Mouse (Mus musculus) stomach, embryonic 15.5 days (tissue): ENCODE results near the gene Oasl1. TPM values are rescaled to one million over a fixed set of nuclear protein-coding genes. Genes with fewer than 3 reads are reported as not detected.
A peak's percentile ranks its signal among the peaks of the same experiment; 100 is the strongest.
"Not testable (repeated sequence)": the region's sequence is repeated elsewhere in the genome, so short reads cannot be mapped to it uniquely, and the experiment has no call there.

Source experiments
- ATAC-seq: fragments of 200-750 bp; cut with Nextera tagmentation; 2 replicates; pipeline ENCODE4 v1.8.0; 2017; ENCODE audit warnings: low read depth, moderate number of reproducible peaks, moderate TSS enrichment; ENCODE audit not compliant: insufficient read depth, low FRiP score
- H3K27ac ChIP-seq: fragments of 300-500 bp; sonication (generic); 2 replicates; pipeline ENCODE4 v1.5.1; 2015; ENCODE audit warnings: mild to moderate bottlenecking, inconsistent platforms
- H3K27me3 ChIP-seq: fragments of 300-500 bp; sonication (generic); replicated peaks from 2 replicates; pipeline ENCODE4 v1.6.1; 2015; ENCODE audit warnings: inconsistent platforms
- H3K36me3 ChIP-seq: fragments of 300-500 bp; sonication (generic); 2 replicates; pipeline ENCODE4 v1.6.1; 2015; ENCODE audit warnings: inconsistent platforms
- H3K4me1 ChIP-seq: fragments of 300-500 bp; sonication (generic); 2 replicates; pipeline ENCODE4 v1.6.1; 2015; ENCODE audit warnings: inconsistent platforms
- H3K4me2 ChIP-seq: fragments of 300-500 bp; sonication (generic); 2 replicates; pipeline ENCODE4 v1.6.1; 2015; ENCODE audit warnings: mild to moderate bottlenecking, inconsistent platforms
- H3K4me3 ChIP-seq: fragments of 300-500 bp; sonication (generic); replicated peaks from 2 replicates; pipeline ENCODE4 v1.5.1; 2015; ENCODE audit warnings: inconsistent platforms
- H3K9ac ChIP-seq: fragments of 300-500 bp; sonication (generic); 2 replicates; pipeline ENCODE4 v1.6.1; 2015; ENCODE audit warnings: inconsistent platforms
- H3K9me3 ChIP-seq: fragments of 300-500 bp; sonication (generic); 2 replicates; pipeline ENCODE4 v1.6.1; 2016; ENCODE audit warnings: inconsistent platforms
- WGBS: fragments of 180-500 bp; shearing (Covaris S2); methylation state at CpG from one replicate; pipeline ENCODE4 v1.1.7; 2015; 5-methylcytosine and 5-hydroxymethylcytosine counted together
- polyA plus RNA-seq: library from polyadenylated mRNA; unstranded; fragments of >200 nt; fragmentation: Nextera tagmentation; extraction: Ambion mirVana; gene quantifications from 2 replicates; pipeline ENCODE4 v1.2.1, GENCODE M21; 2015

Oasl1 gene
- polyA plus RNA-seq, 1 experiment from 2014 or later: 0.90 TPM

GRCm38 (mm10) chr5:114898857-114899256, 24.2 kb upstream of the Oasl1 start:
- no peak overlapping the region for H3K27ac ChIP-seq
- 63% methylated on average over 7 of the region's 7 CpGs for WGBS
- H3K4me3 ChIP-seq: no peak overlapping the region
- no peaks in the 10 kb centered on the region for H3K9me3 ChIP-seq
- H3K4me2 ChIP-seq: no peak overlapping the region
- H3K9ac ChIP-seq: no peak overlapping the region
- ATAC-seq: no peak
- H3K27me3 ChIP-seq: no peaks in the 10 kb centered on the region
- no peaks in the 10 kb centered on the region for H3K4me1 ChIP-seq
- H3K36me3 ChIP-seq: no peaks in the 10 kb centered on the region

GRCm38 (mm10) chr5:114902413-114902812, 20.6 kb upstream of the Oasl1 start:
- Histone ChIP-seq H3K36me3 (no peaks in the 10 kb centered on the region), H3K27me3 (no peaks in the 10 kb centered on the region), H3K9ac (no peak overlapping the region), H3K4me1 (no peaks in the 10 kb centered on the region), H3K4me3 (no peak overlapping the region), H3K4me2 (no peak overlapping the region), H3K9me3 (no peaks in the 10 kb centered on the region), H3K27ac (no peak overlapping the region)
- WGBS: 36% methylated on average over 1 of the region's 1 CpGs
- ATAC-seq: no peak

DNA sequence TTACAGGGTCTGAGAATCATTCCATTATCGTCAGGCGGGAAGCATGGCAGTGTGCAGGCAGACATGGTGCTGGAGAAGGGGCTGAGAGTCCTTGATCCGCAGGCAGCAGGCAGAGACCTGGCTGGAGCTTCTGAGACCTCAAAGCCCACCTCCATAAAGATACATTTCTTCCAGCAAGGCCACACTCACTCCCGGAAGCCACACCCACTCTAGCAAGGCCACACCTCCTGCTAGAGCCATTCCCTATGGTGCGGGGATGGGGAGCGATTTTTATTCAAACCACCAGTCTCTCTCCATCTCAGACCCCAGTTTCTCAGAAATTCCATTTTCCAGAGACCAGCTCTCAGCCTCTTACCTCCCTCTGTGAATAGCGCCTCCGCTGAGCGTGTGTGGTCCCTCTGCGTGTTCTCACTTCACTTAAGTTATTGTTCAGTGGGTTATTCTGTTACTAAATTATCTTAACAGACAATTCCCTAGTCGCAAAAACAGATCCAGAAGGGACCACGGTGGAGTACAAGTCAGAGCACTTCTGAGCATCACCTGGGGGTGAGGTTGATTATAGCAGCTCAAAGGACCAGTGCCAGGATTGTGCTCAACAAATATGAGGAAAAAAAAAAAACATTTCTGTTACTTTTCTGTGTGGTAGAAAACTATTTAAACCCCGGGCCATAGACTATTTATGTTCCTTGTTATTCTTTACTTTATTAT, 14.3 kb upstream of the Oasl1 start:
- Histone ChIP-seq H3K9me3 (no peaks in the 10 kb centered on the region), H3K4me2 (no peak overlapping the region), H3K27ac (no peak overlapping the region), H3K27me3 (no peaks in the 10 kb centered on the region), H3K36me3 (no peaks in the 10 kb centered on the region), H3K9ac (no peak overlapping the region), H3K4me1 (no peaks in the 10 kb centered on the region), H3K4me3 (no peak overlapping the region)
- ATAC-seq: no peak
- 49% methylated on average over 13 of the region's 13 CpGs for WGBS

GRCm38 (mm10) chr5:114913686-114914085, 9.4 kb upstream of the Oasl1 start:
- 67% methylated on average over 4 of the region's 4 CpGs for WGBS
- ATAC-seq: no peak
- Histone ChIP-seq H3K4me1 (no peaks in the 10 kb centered on the region), H3K9ac (no peak overlapping the region), H3K4me3 (no peak overlapping the region), H3K27ac (no peak overlapping the region), H3K36me3 (no peaks in the 10 kb centered on the region), H3K4me2 (no peak overlapping the region), H3K27me3 (no peaks in the 10 kb centered on the region), H3K9me3 (no peaks in the 10 kb centered on the region)

DNA sequence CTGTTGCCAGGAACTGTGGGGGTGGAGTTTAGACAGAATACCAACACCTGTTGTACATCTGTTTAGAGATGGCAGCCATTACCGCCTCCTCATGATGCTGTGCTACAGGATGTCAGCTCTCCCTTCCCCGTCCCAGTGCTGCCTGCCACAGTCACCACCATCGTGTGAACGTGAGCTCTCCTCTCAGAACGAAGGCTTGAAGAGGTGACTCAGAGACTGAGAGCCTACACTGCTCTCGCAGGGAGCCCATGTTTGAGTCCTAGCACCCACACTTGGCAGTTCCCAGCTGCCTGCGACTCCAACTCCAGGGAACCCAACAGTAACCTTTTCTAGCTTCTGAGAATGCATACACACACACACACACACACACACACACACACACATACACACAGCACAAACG, 8.2 kb upstream of the Oasl1 start:
- no peak for ATAC-seq
- Histone ChIP-seq H3K4me1 (no peaks in the 10 kb centered on the region), H3K9ac (no peak overlapping the region), H3K4me3 (no peak overlapping the region), H3K27me3 (no peaks in the 10 kb centered on the region), H3K4me2 (no peak overlapping the region), H3K9me3 (no peaks in the 10 kb centered on the region), H3K36me3 (no peaks in the 10 kb centered on the region), H3K27ac (no peak overlapping the region)
- 62% methylated on average over 8 of the region's 8 CpGs for WGBS

GRCm38 (mm10) chr5:114915854-114916253, 7.2 kb upstream of the Oasl1 start:
- H3K4me2 ChIP-seq: no peak overlapping the region
- H3K27me3 ChIP-seq: no peaks in the 10 kb centered on the region
- H3K27ac ChIP-seq: no peak overlapping the region
- 74% methylated on average over 5 of the region's 5 CpGs for WGBS
- no peak overlapping the region for H3K9ac ChIP-seq
- H3K9me3 ChIP-seq: no peaks in the 10 kb centered on the region
- ATAC-seq: no peak
- H3K36me3 ChIP-seq: no peaks in the 10 kb centered on the region
- H3K4me1 ChIP-seq: no peaks in the 10 kb centered on the region
- no peak overlapping the region for H3K4me3 ChIP-seq

DNA sequence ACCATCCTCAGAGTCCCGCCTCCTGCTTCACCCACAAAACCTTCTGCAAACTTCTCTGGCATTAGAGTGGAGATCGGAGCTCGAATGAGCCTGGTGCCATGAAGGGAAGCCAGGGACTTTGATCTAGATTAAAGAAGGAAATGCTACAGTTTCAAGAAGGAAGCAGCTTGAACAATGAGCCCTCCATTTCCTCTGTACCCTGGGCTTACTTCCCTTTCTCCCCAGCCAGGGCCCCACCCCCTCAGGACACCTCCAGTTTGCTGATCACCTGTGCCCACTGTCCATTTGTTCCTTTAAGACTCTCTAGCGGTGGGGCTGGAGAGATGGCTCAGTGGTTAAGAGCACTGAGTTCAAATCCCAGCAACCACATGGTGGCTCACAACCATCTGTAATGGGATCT, 6.3 kb upstream of the Oasl1 start:
- Histone ChIP-seq H3K4me2 (no peak overlapping the region), H3K9ac (no peak overlapping the region), H3K27ac (no peak overlapping the region), H3K4me1 (no peaks in the 10 kb centered on the region), H3K36me3 (no peaks in the 10 kb centered on the region), H3K4me3 (no peak overlapping the region), H3K9me3 (no peaks in the 10 kb centered on the region), H3K27me3 (no peaks in the 10 kb centered on the region)
- ATAC-seq: no peak
- 76% methylated on average over 4 of the region's 4 CpGs for WGBS

- not testable (repeated sequence) for H3K27ac ChIP-seq, ATAC-seq, H3K9me3 ChIP-seq, H3K4me1 ChIP-seq, H3K9ac ChIP-seq, H3K4me2 ChIP-seq, H3K36me3 ChIP-seq, H3K27me3 ChIP-seq, H3K4me3 ChIP-seq
- WGBS: 89% methylated on average over 5 of the region's 5 CpGs
Measured at GRCm38 (mm10) chr5:114917357-114917756, 5.7 kb upstream of the Oasl1 start.

GRCm38 (mm10) chr5:114921551-114922365, 1.3 kb upstream of the Oasl1 start:
- no peak overlapping the region for H3K9ac ChIP-seq
- no peaks in the 10 kb centered on the region for H3K9me3 ChIP-seq
- H3K36me3 ChIP-seq: no peaks in the 10 kb centered on the region
- 0 out of 2 replicates have a peak overlapping the region, but pooled peaks have one; percentile 8 for H3K4me2 ChIP-seq
- no peak overlapping the region for H3K27ac ChIP-seq
- 0 out of 2 replicates have a peak, but pooled peaks cover 6% of the 10 kb centered on the region for H3K4me1 ChIP-seq
- WGBS: 67% methylated on average over 19 of the region's 19 CpGs
- peak; percentile 29 for ATAC-seq
- H3K27me3 ChIP-seq: no peaks in the 10 kb centered on the region
- H3K4me3 ChIP-seq: no peak overlapping the region

DNA sequence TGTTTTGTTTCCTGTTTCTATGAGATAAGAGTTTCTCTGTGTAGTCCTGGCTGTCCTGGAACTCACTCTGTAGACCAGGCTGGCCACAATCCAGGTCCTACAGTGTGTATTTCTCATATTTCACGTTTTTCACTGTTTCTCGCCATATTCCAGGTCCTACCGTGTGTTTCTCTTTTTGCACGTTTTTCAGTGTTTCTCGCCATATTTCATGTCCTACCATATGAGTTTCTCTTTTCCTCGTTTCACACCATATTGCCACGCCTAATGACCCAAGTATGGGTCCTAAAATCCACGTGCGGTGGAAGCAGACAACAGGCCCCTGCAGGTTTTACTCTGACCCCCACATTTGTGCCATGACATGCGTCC, 691 bp upstream of the Oasl1 start:
- Histone ChIP-seq H3K36me3 (no peaks in the 10 kb centered on the region), H3K27ac (no peak overlapping the region), H3K27me3 (no peaks in the 10 kb centered on the region), H3K4me3 (no peak overlapping the region), H3K4me1 (0 out of 2 replicates have a peak, but pooled peaks cover 6% of the 10 kb centered on the region), H3K9me3 (no peaks in the 10 kb centered on the region), H3K9ac (no peak overlapping the region), H3K4me2 (0 out of 2 replicates have a peak overlapping the region, but pooled peaks have one; percentile 8)
- WGBS: 56% methylated on average over 10 of the region's 10 CpGs
- peak; percentile 56; the same call in 1 of the 2 replicates for ATAC-seq

- H3K9ac ChIP-seq: no peak overlapping the region
- no peaks in the 10 kb centered on the region for H3K9me3 ChIP-seq
- ATAC-seq: no peak
- H3K4me2 ChIP-seq: no peak overlapping the region
- 0 out of 2 replicates have a peak, but pooled peaks cover 6% of the 10 kb centered on the region for H3K4me1 ChIP-seq
- H3K27ac ChIP-seq: no peak overlapping the region
- H3K36me3 ChIP-seq: no peaks in the 10 kb centered on the region
- 67% methylated on average over 1 of the region's 1 CpGs for WGBS
- H3K4me3 ChIP-seq: no peak overlapping the region
- no peaks in the 10 kb centered on the region for H3K27me3 ChIP-seq
Measured at GRCm38 (mm10) chr5:114926153-114926684, 3.2 kb downstream of the Oasl1 start.

GRCm38 (mm10) chr5:114926753-114927152, 3.7 kb downstream of the Oasl1 start:
- Histone ChIP-seq H3K27me3 (no peaks in the 10 kb centered on the region), H3K4me3 (no peak overlapping the region), H3K4me2 (no peak overlapping the region), H3K27ac (no peak overlapping the region), H3K9me3 (no peaks in the 10 kb centered on the region), H3K9ac (no peak overlapping the region), H3K4me1 (0 out of 2 replicates have a peak, but pooled peaks cover 6% of the 10 kb centered on the region), H3K36me3 (no peaks in the 10 kb centered on the region)
- ATAC-seq: no peak
- 81% methylated on average over 9 of the region's 9 CpGs for WGBS
